Mouse (Mus musculus) left cerebral cortex, adult 8-10 months (tissue): ENCODE results near the gene Hist2h2ab. TPM values are rescaled to one million over a fixed set of nuclear protein-coding genes. Genes with fewer than 3 reads are reported as not detected.
"Not testable (repeated sequence)": the region's sequence is repeated elsewhere in the genome, so short reads cannot be mapped to it uniquely, and the experiment has no call there.

Source experiments
- DNase-seq, 2 experiments: peaks; one replicate each; pipeline ENCODE4 v3.0.0; 2022; ENCODE audit warnings: low spot score in 2 of 2
- total RNA-seq, 4 experiments: library from RNA; stranded (reverse); gene quantifications; 2 replicates each; pipeline ENCODE4 v1.2.4; 2022

Hist2h2ab gene
- total RNA-seq = 10 to 100 TPM; 11.1 to 15.2 (median 14.1) TPM

GRCm38 (mm10) chr3:96219661-96220130, at the start of gene Hist2h2ab, which contains the start of gene Bola1:
Hist2h2ab (plus strand) TSS chr3:96219865.
Bola1 (minus strand) TSS chr3:96219709.
- peak; percentile 78 to 81 for DNase-seq

GRCm38 (mm10) chr3:96170276-96170675, 49.4 kb upstream of the Hist2h2ab start:
- DNase-seq = no peak

GRCm38 (mm10) chr3:96170976-96171545, 48.6 kb upstream of the Hist2h2ab start:
- DNase-seq = no peak

- DNase-seq = no peak
Observed at GRCm38 (mm10) chr3:96171583-96172196, 48.0 kb upstream of the Hist2h2ab start.

GRCm38 (mm10) chr3:96172197-96173178, 47.2 kb upstream of the Hist2h2ab start, which contains the start of gene Sf3b4:
Sf3b4 (plus strand) TSS chr3:96172332.
- peak; percentile 74 to 80 for DNase-seq

GRCm38 (mm10) chr3:96173185-96173584, 46.5 kb upstream of the Hist2h2ab start:
- no peak for DNase-seq

GRCm38 (mm10) chr3:96174042-96174441, 45.6 kb upstream of the Hist2h2ab start:
- not testable (repeated sequence) for DNase-seq

GRCm38 (mm10) chr3:96175251-96175650, 44.4 kb upstream of the Hist2h2ab start:
- no peak for DNase-seq

GRCm38 (mm10) chr3:96178427-96178826, 41.2 kb upstream of the Hist2h2ab start:
- no peak for DNase-seq

- no peak for DNase-seq
Observed at GRCm38 (mm10) chr3:96178902-96179301, 40.8 kb upstream of the Hist2h2ab start.

GRCm38 (mm10) chr3:96179531-96179930, 40.1 kb upstream of the Hist2h2ab start:
- no peak for DNase-seq

- no peak for DNase-seq
Observed at GRCm38 (mm10) chr3:96180727-96181477, 38.8 kb upstream of the Hist2h2ab start, which contains the start of gene Sv2a. Sv2a (plus strand) TSS chr3:96181151.

GRCm38 (mm10) chr3:96181510-96182381, 37.9 kb upstream of the Hist2h2ab start:
- no peak for DNase-seq

- no peak for DNase-seq
Observed at GRCm38 (mm10) chr3:96182382-96182776, 37.3 kb upstream of the Hist2h2ab start.

- no peak for DNase-seq
Observed at GRCm38 (mm10) chr3:96192977-96193376, 26.7 kb upstream of the Hist2h2ab start.

- DNase-seq = no peak
Observed at GRCm38 (mm10) chr3:96194966-96195365, 24.7 kb upstream of the Hist2h2ab start.

- no peak for DNase-seq
Observed at GRCm38 (mm10) chr3:96195616-96196313, 23.9 kb upstream of the Hist2h2ab start.

GRCm38 (mm10) chr3:96196437-96197128, 23.1 kb upstream of the Hist2h2ab start:
- no peak for DNase-seq
